Mouse (Mus musculus): ENCODE results near the gene Calm5. TPM values are rescaled to one million over a fixed set of nuclear protein-coding genes. Genes with fewer than 3 reads are reported as not detected.
A peak's percentile ranks its signal among the peaks of the same experiment; 100 is the strongest.

Calm5 gene
- polyA plus RNA-seq, 1 experiment from 2014 or later = not detected

GRCm38 (mm10) chr13:3872832-3873231 lies 18.9 kb downstream of the Calm5 start:
- Histone ChIP-seq H3K9ac (ENCODE audit: low read length) (no peak overlapping the region), H3K36me3 (ENCODE audit: control insufficient read depth, insufficient read depth, low read length) (no peaks in the 10 kb centered on the region), H3K9me3 (ENCODE audit: control insufficient read depth, low read length) (no peaks in the 10 kb centered on the region), H3K4me2 (ENCODE audit: low read depth, severe bottlenecking) (no peak overlapping the region), H3K27me3 (ENCODE audit: control insufficient read depth, insufficient read depth, low read length) (no peaks in the 10 kb centered on the region), H3K4me1 (ENCODE audit: control insufficient read depth, insufficient read depth, low read length) (no peaks in the 10 kb centered on the region), H3K4me3 (ENCODE audit: low read depth, low read length) (no peak overlapping the region), H3K27ac (replicated peaks; ENCODE audit: low read depth, low read length) (no peak overlapping the region)
- DNase-seq (ENCODE audit: low spot score) (no peak), ATAC-seq (ENCODE audit: insufficient number of reproducible peaks, low FRiP score, low TSS enrichment, low read depth) (no peak)
- 96% methylated on average over 4 of the region's 4 CpGs for WGBS

- 89% methylated on average over 6 of the region's 6 CpGs for WGBS
- Histone ChIP-seq H3K9me3 (ENCODE audit: control insufficient read depth, low read length) (no peaks in the 10 kb centered on the region), H3K27ac (replicated peaks; ENCODE audit: low read depth, low read length) (no peak overlapping the region), H3K9ac (ENCODE audit: low read length) (no peak overlapping the region), H3K4me1 (ENCODE audit: control insufficient read depth, insufficient read depth, low read length) (no peaks in the 10 kb centered on the region), H3K4me3 (ENCODE audit: low read depth, low read length) (no peak overlapping the region), H3K27me3 (ENCODE audit: control insufficient read depth, insufficient read depth, low read length) (no peaks in the 10 kb centered on the region), H3K36me3 (ENCODE audit: control insufficient read depth, insufficient read depth, low read length) (no peaks in the 10 kb centered on the region), H3K4me2 (ENCODE audit: low read depth, severe bottlenecking) (no peak overlapping the region)
- ATAC-seq (ENCODE audit: insufficient number of reproducible peaks, low FRiP score, low TSS enrichment, low read depth) (no peak), DNase-seq (ENCODE audit: low spot score) (no peak)
These were observed 22.5 kb downstream of the Calm5 start for GRCm38 (mm10) chr13:3876448-3876847.

DNA sequence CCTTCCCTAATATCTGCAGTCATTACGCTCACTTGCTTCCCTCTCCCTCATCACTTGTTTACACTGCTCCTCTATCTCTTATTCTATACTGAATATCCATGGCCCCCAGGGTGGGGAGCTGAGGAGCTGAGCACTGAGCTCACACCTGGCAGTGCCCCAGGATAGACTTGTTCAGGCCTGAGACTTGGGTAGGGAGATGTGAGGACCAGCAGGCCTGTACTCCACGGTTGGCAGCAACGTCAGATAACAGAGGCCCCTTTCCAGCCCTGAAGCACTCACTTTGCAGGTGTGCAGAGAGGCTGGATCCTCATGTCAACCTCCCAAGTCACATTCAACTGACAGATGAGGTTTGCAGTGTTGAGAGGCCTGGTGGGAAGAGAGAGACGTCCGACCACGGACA lies 23.2 kb downstream of the Calm5 start:
- H3K4me2 ChIP-seq (ENCODE audit: low read depth, severe bottlenecking) = no peak overlapping the region
- ATAC-seq (ENCODE audit: insufficient number of reproducible peaks, low FRiP score, low TSS enrichment, low read depth) (peak; percentile 57; the same call in 1 of the 2 replicates), DNase-seq (ENCODE audit: low spot score) (no peak)
- H3K27ac ChIP-seq (replicated peaks; ENCODE audit: low read depth, low read length) = no peak overlapping the region
- H3K4me1 ChIP-seq (ENCODE audit: control insufficient read depth, insufficient read depth, low read length) = no peaks in the 10 kb centered on the region
- no peaks in the 10 kb centered on the region for H3K27me3 ChIP-seq (ENCODE audit: control insufficient read depth, insufficient read depth, low read length)
- no peak overlapping the region for H3K4me3 ChIP-seq (ENCODE audit: low read depth, low read length)
- no peaks in the 10 kb centered on the region for H3K9me3 ChIP-seq (ENCODE audit: control insufficient read depth, low read length)
- H3K9ac ChIP-seq (ENCODE audit: low read length) = no peak overlapping the region
- peaks cover 3% of the 10 kb centered on the region; the same call in 1 of the 2 replicates for H3K36me3 ChIP-seq (ENCODE audit: control insufficient read depth, insufficient read depth, low read length)
- 70% methylated on average over 6 of the region's 6 CpGs for WGBS

- no peak overlapping the region for H3K4me2 ChIP-seq (ENCODE audit: low read depth, severe bottlenecking)
- WGBS = 52% methylated on average over 4 of the region's 4 CpGs
- no peak overlapping the region for H3K4me3 ChIP-seq (ENCODE audit: low read depth, low read length)
- DNase-seq (ENCODE audit: low spot score) (no peak), ATAC-seq (ENCODE audit: insufficient number of reproducible peaks, low FRiP score, low TSS enrichment, low read depth) (no peak)
- no peak overlapping the region for H3K27ac ChIP-seq (replicated peaks; ENCODE audit: low read depth, low read length)
- peaks cover 3% of the 10 kb centered on the region; the same call in 1 of the 2 replicates for H3K36me3 ChIP-seq (ENCODE audit: control insufficient read depth, insufficient read depth, low read length)
- no peaks in the 10 kb centered on the region for H3K4me1 ChIP-seq (ENCODE audit: control insufficient read depth, insufficient read depth, low read length)
- H3K9ac ChIP-seq (ENCODE audit: low read length) = no peak overlapping the region
- no peaks in the 10 kb centered on the region for H3K27me3 ChIP-seq (ENCODE audit: control insufficient read depth, insufficient read depth, low read length)
- H3K9me3 ChIP-seq (ENCODE audit: control insufficient read depth, low read length) = no peaks in the 10 kb centered on the region
These were observed 23.8 kb downstream of the Calm5 start for GRCm38 (mm10) chr13:3877679-3878220.

DNA sequence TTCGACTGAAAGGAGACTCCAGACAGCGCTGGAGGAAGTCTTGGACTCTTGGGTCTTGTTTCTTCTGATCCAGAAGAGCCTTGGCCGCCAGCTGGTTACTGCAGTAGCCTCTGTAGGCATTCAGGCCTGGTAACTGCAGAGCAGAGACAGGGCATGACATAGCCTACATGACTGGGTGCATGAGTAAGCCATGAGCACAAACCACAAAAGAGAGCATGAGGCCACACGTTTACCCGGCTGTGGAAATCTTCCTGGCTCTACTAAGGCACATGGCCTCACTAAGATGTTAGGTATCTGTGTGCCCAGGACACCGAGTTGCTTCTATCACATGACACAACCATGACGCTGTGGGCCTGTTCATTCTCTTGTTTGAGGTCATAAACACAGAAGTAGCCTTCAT lies 32.7 kb downstream of the Calm5 start:
- H3K4me1 ChIP-seq (ENCODE audit: control insufficient read depth, insufficient read depth, low read length) = 0 out of 2 replicates have a peak, but pooled peaks cover 3% of the 10 kb centered on the region
- H3K27ac ChIP-seq (replicated peaks; ENCODE audit: low read depth, low read length) = no peak overlapping the region
- no peak for ATAC-seq (ENCODE audit: insufficient number of reproducible peaks, low FRiP score, low TSS enrichment, low read depth)
- no peak overlapping the region for H3K4me2 ChIP-seq (ENCODE audit: low read depth, severe bottlenecking)
- peaks cover 27% of the 10 kb centered on the region for H3K36me3 ChIP-seq (ENCODE audit: control insufficient read depth, insufficient read depth, low read length)
- H3K4me3 ChIP-seq (ENCODE audit: low read depth, low read length) = no peak overlapping the region
- DNase-seq (ENCODE audit: low spot score) = no peak
- no peaks in the 10 kb centered on the region for H3K27me3 ChIP-seq (ENCODE audit: control insufficient read depth, insufficient read depth, low read length)
- H3K9me3 ChIP-seq (ENCODE audit: control insufficient read depth, low read length) = no peaks in the 10 kb centered on the region
- 93% methylated on average over 7 of the region's 7 CpGs for WGBS
- H3K9ac ChIP-seq (ENCODE audit: low read length) = no peak overlapping the region

- H3K9me3 ChIP-seq (ENCODE audit: control insufficient read depth, low read length) = no peaks in the 10 kb centered on the region
- 0 out of 2 replicates have a peak, but pooled peaks cover 3% of the 10 kb centered on the region for H3K4me1 ChIP-seq (ENCODE audit: control insufficient read depth, insufficient read depth, low read length)
- no peak overlapping the region for H3K9ac ChIP-seq (ENCODE audit: low read length)
- WGBS = 93% methylated on average over 3 of the region's 3 CpGs
- no peak for DNase-seq (ENCODE audit: low spot score)
- no peak overlapping the region for H3K4me3 ChIP-seq (ENCODE audit: low read depth, low read length)
- H3K4me2 ChIP-seq (ENCODE audit: low read depth, severe bottlenecking) = no peak overlapping the region
- peaks cover 21% of the 10 kb centered on the region for H3K36me3 ChIP-seq (ENCODE audit: control insufficient read depth, insufficient read depth, low read length)
- H3K27ac ChIP-seq (replicated peaks; ENCODE audit: low read depth, low read length) = no peak overlapping the region
- ATAC-seq (ENCODE audit: insufficient number of reproducible peaks, low FRiP score, low TSS enrichment, low read depth) = no peak
- H3K27me3 ChIP-seq (ENCODE audit: control insufficient read depth, insufficient read depth, low read length) = no peaks in the 10 kb centered on the region
These were observed 35.1 kb downstream of the Calm5 start for GRCm38 (mm10) chr13:3889111-3889510.

- Histone ChIP-seq H3K4me2 (ENCODE audit: low read depth, severe bottlenecking) (no peak overlapping the region), H3K9me3 (ENCODE audit: control insufficient read depth, low read length) (no peaks in the 10 kb centered on the region), H3K4me1 (ENCODE audit: control insufficient read depth, insufficient read depth, low read length) (0 out of 2 replicates have a peak, but pooled peaks cover 3% of the 10 kb centered on the region), H3K9ac (ENCODE audit: low read length) (no peak overlapping the region), H3K4me3 (ENCODE audit: low read depth, low read length) (no peak overlapping the region), H3K36me3 (ENCODE audit: control insufficient read depth, insufficient read depth, low read length) (peaks cover 21% of the 10 kb centered on the region), H3K27ac (replicated peaks; ENCODE audit: low read depth, low read length) (no peak overlapping the region), H3K27me3 (ENCODE audit: control insufficient read depth, insufficient read depth, low read length) (no peaks in the 10 kb centered on the region)
- WGBS = 53% methylated on average over 8 of the region's 8 CpGs
- ATAC-seq (ENCODE audit: insufficient number of reproducible peaks, low FRiP score, low TSS enrichment, low read depth) = no peak
- DNase-seq (ENCODE audit: low spot score) = no peak
These were observed 36.1 kb downstream of the Calm5 start for GRCm38 (mm10) chr13:3890061-3890460.

- 0 out of 2 replicates have a peak, but pooled peaks cover 3% of the 10 kb centered on the region for H3K4me1 ChIP-seq (ENCODE audit: control insufficient read depth, insufficient read depth, low read length)
- H3K27ac ChIP-seq (replicated peaks; ENCODE audit: low read depth, low read length) = no peak overlapping the region
- H3K27me3 ChIP-seq (ENCODE audit: control insufficient read depth, insufficient read depth, low read length) = no peaks in the 10 kb centered on the region
- H3K9ac ChIP-seq (ENCODE audit: low read length) = peak overlapping the region; percentile 22; the same call in 1 of the 2 replicates
- peak overlapping the region; percentile 52 for H3K4me3 ChIP-seq (ENCODE audit: low read depth, low read length)
- 46% methylated on average over 8 of the region's 8 CpGs for WGBS
- no peaks in the 10 kb centered on the region for H3K9me3 ChIP-seq (ENCODE audit: control insufficient read depth, low read length)
- ATAC-seq (ENCODE audit: insufficient number of reproducible peaks, low FRiP score, low TSS enrichment, low read depth) (no peak), DNase-seq (ENCODE audit: low spot score) (no peak)
- peaks cover 19% of the 10 kb centered on the region for H3K36me3 ChIP-seq (ENCODE audit: control insufficient read depth, insufficient read depth, low read length)
- peak overlapping the region; percentile 37 for H3K4me2 ChIP-seq (ENCODE audit: low read depth, severe bottlenecking)
These were observed 37.6 kb downstream of the Calm5 start for GRCm38 (mm10) chr13:3891479-3892087.
